Mouse (Mus musculus) testis, adult 2 months (tissue): ENCODE results near the gene Plxna4.

Experiments used
- CTCF ChIP-seq: fragments of 200-500 bp; IDR thresholded peaks from 2 replicates; pipeline ENCODE4 v1.5.1; 2012; ENCODE audit warnings: low read depth, mild to moderate bottlenecking, inconsistent platforms, low read length, moderate library complexity; ENCODE audit not compliant: control insufficient read depth, insufficient read depth, insufficient replicate concordance
- POLR2A ChIP-seq: fragments of 200-500 bp; IDR thresholded peaks from 2 replicates; pipeline ENCODE4 v1.6.1; 2012; ENCODE audit warnings: low read depth, mild to moderate bottlenecking, inconsistent platforms, low read length, moderate library complexity; ENCODE audit not compliant: control insufficient read depth

- TF ChIP-seq POLR2A (no peak), CTCF (no peak)
Observed at GRCm38 (mm10) chr6:32533962-32534740, 53.8 kb downstream of the Plxna4 start.
